Mouse (Mus musculus): ENCODE measurements at regions not wholly inside any gene's neighbourhood (a gene's known extent, or its start where the extent isn't known, plus 50 kb on each side); places are given as distances from the start of the nearest gene placed in this dataset.

DNA sequence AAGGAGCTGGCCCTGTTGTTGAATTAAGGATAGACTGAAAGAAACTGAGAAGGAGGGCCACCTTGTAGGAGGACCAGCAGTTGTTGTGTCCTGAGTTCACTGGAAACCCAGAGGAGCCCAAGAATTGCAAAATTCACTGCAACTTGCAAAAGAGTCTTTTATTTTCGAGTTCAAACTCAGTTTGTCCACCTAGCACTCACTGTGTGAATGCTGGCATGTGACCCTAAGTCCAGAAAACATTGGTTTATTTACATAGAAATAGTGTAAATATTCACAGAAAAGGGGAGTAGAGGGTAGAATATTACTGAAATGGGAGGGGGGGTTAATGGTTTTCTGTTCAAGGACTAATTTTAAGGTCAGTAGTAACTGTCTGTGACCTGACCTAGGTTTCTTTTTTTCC, 394.7 kb downstream of the 4933405O20Rik start:
- DNase-seq (ENCODE audit: low spot score) = no peak
- no peaks in the 10 kb centered on the region for H3K36me3 ChIP-seq (replicated peaks; ENCODE audit: control insufficient read depth, insufficient read depth)
- no peaks in the 10 kb centered on the region for H3K27me3 ChIP-seq (ENCODE audit: control insufficient read depth, insufficient read depth, low read length)
- H3K4me3 ChIP-seq (replicated peaks; ENCODE audit: low read length) = no peak overlapping the region
- WGBS = 69% methylated on average over 1 of the region's 1 CpGs
- H3K27ac ChIP-seq = no peak overlapping the region
- no peaks in the 10 kb centered on the region for H3K9me3 ChIP-seq (ENCODE audit: control insufficient read depth, low read length)
- H3K4me1 ChIP-seq (replicated peaks; ENCODE audit: control insufficient read depth, insufficient read depth, low read length) = no peaks in the 10 kb centered on the region
- no peak for ATAC-seq (ENCODE audit: low FRiP score)
- no peak overlapping the region for H3K9ac ChIP-seq
- H3K4me2 ChIP-seq (replicated peaks) = no peak overlapping the region

DNA sequence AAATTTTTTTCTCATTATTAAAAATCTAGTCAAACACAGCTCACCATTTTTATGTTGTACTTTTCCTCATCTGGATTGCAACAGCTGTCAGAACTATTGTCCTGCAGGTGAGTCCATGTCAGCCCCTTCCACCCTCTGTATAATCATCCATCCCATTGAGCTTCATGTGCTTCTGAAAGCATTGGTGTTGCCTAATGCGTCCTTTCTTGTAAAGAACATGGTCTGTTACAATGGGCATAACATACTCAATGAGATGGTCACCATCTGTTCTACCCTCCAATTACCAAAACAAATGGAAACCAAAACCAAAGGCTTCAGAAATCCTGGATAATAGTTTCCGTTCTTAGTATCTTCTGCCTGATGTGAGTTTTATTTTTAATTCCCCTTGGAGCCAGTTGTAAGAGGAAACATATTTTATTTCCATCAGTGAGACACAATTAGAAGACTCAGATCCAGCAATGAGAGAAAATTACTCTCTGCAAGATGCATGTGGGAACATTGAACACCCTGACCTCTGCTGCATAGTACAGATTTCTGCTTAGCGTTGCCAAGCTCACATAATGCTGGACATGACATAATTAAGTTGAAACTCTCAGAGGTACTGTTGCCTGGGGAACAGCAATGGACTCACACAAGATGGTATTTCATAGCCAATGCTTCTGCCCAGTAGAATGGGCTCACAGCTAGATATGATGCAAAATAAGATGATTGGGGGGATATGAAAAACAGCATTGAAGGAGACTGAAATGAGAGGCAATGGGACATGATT, 443.1 kb downstream of the 4933405O20Rik start:
- H3K27me3 ChIP-seq (ENCODE audit: control insufficient read depth, insufficient read depth, low read length) = no peaks in the 10 kb centered on the region
- ATAC-seq (ENCODE audit: low FRiP score) (no peak), DNase-seq (ENCODE audit: low spot score) (no peak)
- H3K9me3 ChIP-seq (ENCODE audit: control insufficient read depth, low read length) = no peaks in the 10 kb centered on the region
- WGBS = 41% methylated on average over 3 of the region's 3 CpGs
- no peak overlapping the region for H3K4me2 ChIP-seq (replicated peaks)
- no peaks in the 10 kb centered on the region for H3K4me1 ChIP-seq (replicated peaks; ENCODE audit: control insufficient read depth, insufficient read depth, low read length)
- no peak overlapping the region for H3K9ac ChIP-seq
- H3K4me3 ChIP-seq (replicated peaks; ENCODE audit: low read length) = no peak overlapping the region
- no peaks in the 10 kb centered on the region for H3K36me3 ChIP-seq (replicated peaks; ENCODE audit: control insufficient read depth, insufficient read depth)
- H3K27ac ChIP-seq = no peak overlapping the region

DNA sequence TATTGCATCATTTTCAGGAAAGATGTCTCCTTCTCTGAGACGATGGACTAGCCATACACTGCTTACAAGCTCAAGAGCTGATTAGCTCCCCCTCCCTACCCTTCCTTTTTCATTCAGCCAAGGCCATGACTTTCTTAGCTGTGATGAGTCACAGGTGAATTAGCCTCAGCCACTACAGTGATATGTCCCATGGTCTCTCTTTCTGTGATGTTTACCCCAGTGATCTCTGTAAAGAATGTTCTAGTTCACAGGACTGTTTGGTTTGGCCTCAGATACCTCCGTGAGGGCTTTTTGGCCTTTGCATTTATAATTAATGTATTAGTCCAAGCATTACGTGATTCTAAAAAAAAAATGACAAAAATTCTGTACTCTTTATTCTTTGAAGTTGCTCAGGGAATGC, 452.5 kb downstream of the 4933405O20Rik start:
- Histone ChIP-seq H3K9ac (no peak overlapping the region), H3K36me3 (replicated peaks; ENCODE audit: control insufficient read depth, insufficient read depth) (no peaks in the 10 kb centered on the region), H3K27ac (no peak overlapping the region), H3K4me1 (replicated peaks; ENCODE audit: control insufficient read depth, insufficient read depth, low read length) (no peaks in the 10 kb centered on the region), H3K4me2 (replicated peaks) (no peak overlapping the region), H3K9me3 (ENCODE audit: control insufficient read depth, low read length) (no peaks in the 10 kb centered on the region), H3K4me3 (replicated peaks; ENCODE audit: low read length) (no peak overlapping the region), H3K27me3 (ENCODE audit: control insufficient read depth, insufficient read depth, low read length) (no peaks in the 10 kb centered on the region)
- no peak for DNase-seq (ENCODE audit: low spot score)
- no peak for ATAC-seq (ENCODE audit: low FRiP score)
- 83% methylated on average over 3 of the region's 3 CpGs for WGBS

DNA sequence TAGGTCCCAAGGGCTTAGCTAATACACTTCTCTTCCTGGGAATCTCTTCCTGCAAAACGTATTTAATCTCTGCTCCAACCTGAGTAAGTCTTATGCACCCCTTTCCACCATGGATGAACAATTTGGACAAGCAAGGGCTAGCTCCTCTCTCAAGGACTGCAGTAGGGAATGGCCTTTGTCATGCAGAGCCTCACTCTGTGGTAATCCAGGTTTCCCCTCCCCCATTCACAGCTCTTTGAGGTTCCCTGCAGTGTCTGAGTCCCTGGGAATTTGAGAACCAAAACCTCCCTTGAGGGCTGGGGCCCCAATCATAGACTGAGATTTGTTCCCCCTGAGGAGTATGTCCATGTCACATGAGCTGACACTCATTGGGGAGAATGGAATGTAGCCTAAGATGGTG, 442.5 kb upstream of the Ano5 start:
- no peak overlapping the region for H3K27ac ChIP-seq
- ATAC-seq (ENCODE audit: low FRiP score) = no peak
- no peak overlapping the region for H3K9ac ChIP-seq
- H3K4me2 ChIP-seq (replicated peaks) = no peak overlapping the region
- no peaks in the 10 kb centered on the region for H3K4me1 ChIP-seq (replicated peaks; ENCODE audit: control insufficient read depth, insufficient read depth, low read length)
- peak; percentile 2 for DNase-seq (ENCODE audit: low spot score)
- H3K4me3 ChIP-seq (replicated peaks; ENCODE audit: low read length) = no peak overlapping the region
- no peaks in the 10 kb centered on the region for H3K27me3 ChIP-seq (ENCODE audit: control insufficient read depth, insufficient read depth, low read length)
- WGBS = 15% methylated on average over 1 of the region's 1 CpGs
- H3K36me3 ChIP-seq (replicated peaks; ENCODE audit: control insufficient read depth, insufficient read depth) = no peaks in the 10 kb centered on the region
- no peaks in the 10 kb centered on the region for H3K9me3 ChIP-seq (ENCODE audit: control insufficient read depth, low read length)

DNA sequence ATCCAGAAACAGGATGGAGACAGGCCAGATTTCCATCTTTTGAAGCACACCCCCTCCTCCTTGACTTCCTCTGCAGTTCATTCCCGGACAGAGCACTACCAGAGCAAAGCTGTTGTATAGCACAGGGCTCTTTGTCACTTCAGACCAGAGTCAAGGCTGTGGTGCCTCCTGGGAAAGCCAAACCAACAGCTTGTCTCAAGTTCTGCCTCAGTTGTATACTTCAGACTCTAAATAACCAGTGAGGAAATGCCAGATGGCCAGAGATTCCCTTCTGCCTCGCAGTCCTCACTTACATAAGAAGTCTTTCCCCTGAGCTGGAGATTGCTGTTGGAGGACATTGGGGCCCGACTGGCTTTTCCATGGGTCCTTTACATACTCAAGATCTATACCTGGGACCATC, 417.1 kb upstream of the Ano5 start:
- Histone ChIP-seq H3K27me3 (ENCODE audit: control insufficient read depth, insufficient read depth, low read length) (no peaks in the 10 kb centered on the region), H3K9me3 (ENCODE audit: control insufficient read depth, low read length) (no peaks in the 10 kb centered on the region), H3K4me1 (replicated peaks; ENCODE audit: control insufficient read depth, insufficient read depth, low read length) (no peaks in the 10 kb centered on the region), H3K27ac (no peak overlapping the region), H3K36me3 (replicated peaks; ENCODE audit: control insufficient read depth, insufficient read depth) (no peaks in the 10 kb centered on the region), H3K9ac (no peak overlapping the region), H3K4me3 (replicated peaks; ENCODE audit: low read length) (no peak overlapping the region), H3K4me2 (replicated peaks) (no peak overlapping the region)
- DNase-seq (ENCODE audit: low spot score) = no peak
- ATAC-seq (ENCODE audit: low FRiP score) = no peak
- WGBS = 78% methylated on average over 3 of the region's 3 CpGs

DNA sequence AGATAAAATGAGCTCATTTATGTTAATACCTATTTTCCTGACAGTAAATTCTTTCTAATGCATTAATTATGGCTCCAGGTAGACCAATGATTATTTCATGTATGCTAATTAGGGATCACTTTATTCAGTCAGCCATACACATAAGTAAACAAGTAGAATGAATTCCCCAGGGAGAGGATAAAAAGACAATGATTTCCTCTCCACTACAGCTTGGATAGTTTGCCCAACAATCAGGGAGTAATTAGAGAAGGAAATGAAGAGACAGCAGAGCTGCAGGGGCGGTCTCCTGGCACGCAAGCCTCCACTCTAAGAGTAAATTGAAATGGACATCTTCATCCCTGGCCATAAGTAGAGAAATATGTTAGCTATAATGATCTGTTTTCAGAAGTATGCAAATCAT, 409.7 kb upstream of the Ano5 start:
- no peaks in the 10 kb centered on the region for H3K27me3 ChIP-seq (ENCODE audit: control insufficient read depth, insufficient read depth, low read length)
- H3K4me3 ChIP-seq (replicated peaks; ENCODE audit: low read length) = no peak overlapping the region
- no peaks in the 10 kb centered on the region for H3K9me3 ChIP-seq (ENCODE audit: control insufficient read depth, low read length)
- no peak overlapping the region for H3K4me2 ChIP-seq (replicated peaks)
- WGBS = 61% methylated on average over 2 of the region's 2 CpGs
- no peak overlapping the region for H3K9ac ChIP-seq
- ATAC-seq (ENCODE audit: low FRiP score) = no peak
- no peaks in the 10 kb centered on the region for H3K36me3 ChIP-seq (replicated peaks; ENCODE audit: control insufficient read depth, insufficient read depth)
- DNase-seq (ENCODE audit: low spot score) = no peak
- no peaks in the 10 kb centered on the region for H3K4me1 ChIP-seq (replicated peaks; ENCODE audit: control insufficient read depth, insufficient read depth, low read length)
- H3K27ac ChIP-seq = no peak overlapping the region

DNA sequence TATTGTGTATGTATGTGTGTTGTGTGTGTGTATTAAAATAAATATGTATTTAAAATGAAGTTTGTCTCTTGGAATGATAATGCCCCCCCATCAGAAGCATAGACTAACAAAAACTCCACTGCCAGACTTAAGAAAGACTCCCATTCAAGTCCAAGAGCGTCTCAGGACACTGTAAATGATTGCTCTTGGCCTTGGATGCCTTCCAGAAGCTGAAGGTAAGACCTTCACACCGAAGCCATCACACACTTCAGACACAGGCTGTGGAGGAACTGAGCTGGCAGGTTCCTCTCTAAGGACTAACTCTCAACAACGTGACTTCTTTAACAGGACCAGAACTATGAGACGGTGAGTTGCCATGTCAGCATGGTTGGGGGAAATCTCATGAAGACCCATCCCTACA, 370.0 kb upstream of the Ano5 start:
- H3K9ac ChIP-seq = no peak overlapping the region
- ATAC-seq (ENCODE audit: low FRiP score) (no peak), DNase-seq (ENCODE audit: low spot score) (no peak)
- 90% methylated on average over 4 of the region's 4 CpGs for WGBS
- no peak overlapping the region for H3K27ac ChIP-seq
- H3K4me3 ChIP-seq (replicated peaks; ENCODE audit: low read length) = no peak overlapping the region
- no peaks in the 10 kb centered on the region for H3K36me3 ChIP-seq (replicated peaks; ENCODE audit: control insufficient read depth, insufficient read depth)
- no peaks in the 10 kb centered on the region for H3K27me3 ChIP-seq (ENCODE audit: control insufficient read depth, insufficient read depth, low read length)
- no peaks in the 10 kb centered on the region for H3K9me3 ChIP-seq (ENCODE audit: control insufficient read depth, low read length)
- no peak overlapping the region for H3K4me2 ChIP-seq (replicated peaks)
- no peaks in the 10 kb centered on the region for H3K4me1 ChIP-seq (replicated peaks; ENCODE audit: control insufficient read depth, insufficient read depth, low read length)

DNA sequence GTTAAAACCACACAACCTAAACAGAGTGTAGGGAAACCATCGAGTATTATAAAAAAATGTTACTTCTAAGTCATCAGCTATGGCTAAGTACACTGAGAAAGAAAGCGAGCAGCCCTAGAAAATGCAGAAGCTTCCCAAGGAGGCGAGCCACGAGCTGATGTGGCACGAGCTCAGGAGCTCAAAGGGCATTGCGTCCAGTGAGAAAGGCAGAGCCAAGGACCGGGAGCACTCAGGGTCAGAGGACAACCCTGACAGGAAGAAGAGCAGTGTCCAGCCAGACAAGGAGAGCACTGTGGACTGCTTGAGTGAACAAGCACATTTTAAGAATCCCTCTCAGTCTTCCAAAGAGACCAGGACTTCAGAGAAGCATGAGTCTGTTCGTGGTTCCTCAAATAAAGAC, 335.6 kb upstream of the Ano5 start:
- no peaks in the 10 kb centered on the region for H3K4me1 ChIP-seq (replicated peaks; ENCODE audit: control insufficient read depth, insufficient read depth, low read length)
- H3K27me3 ChIP-seq (ENCODE audit: control insufficient read depth, insufficient read depth, low read length) = no peaks in the 10 kb centered on the region
- H3K9ac ChIP-seq = no peak overlapping the region
- no peaks in the 10 kb centered on the region for H3K9me3 ChIP-seq (ENCODE audit: control insufficient read depth, low read length)
- 73% methylated on average over 8 of the region's 8 CpGs for WGBS
- no peak overlapping the region for H3K4me2 ChIP-seq (replicated peaks)
- no peak overlapping the region for H3K4me3 ChIP-seq (replicated peaks; ENCODE audit: low read length)
- no peak for DNase-seq (ENCODE audit: low spot score)
- no peaks in the 10 kb centered on the region for H3K36me3 ChIP-seq (replicated peaks; ENCODE audit: control insufficient read depth, insufficient read depth)
- no peak for ATAC-seq (ENCODE audit: low FRiP score)
- H3K27ac ChIP-seq = no peak overlapping the region

DNA sequence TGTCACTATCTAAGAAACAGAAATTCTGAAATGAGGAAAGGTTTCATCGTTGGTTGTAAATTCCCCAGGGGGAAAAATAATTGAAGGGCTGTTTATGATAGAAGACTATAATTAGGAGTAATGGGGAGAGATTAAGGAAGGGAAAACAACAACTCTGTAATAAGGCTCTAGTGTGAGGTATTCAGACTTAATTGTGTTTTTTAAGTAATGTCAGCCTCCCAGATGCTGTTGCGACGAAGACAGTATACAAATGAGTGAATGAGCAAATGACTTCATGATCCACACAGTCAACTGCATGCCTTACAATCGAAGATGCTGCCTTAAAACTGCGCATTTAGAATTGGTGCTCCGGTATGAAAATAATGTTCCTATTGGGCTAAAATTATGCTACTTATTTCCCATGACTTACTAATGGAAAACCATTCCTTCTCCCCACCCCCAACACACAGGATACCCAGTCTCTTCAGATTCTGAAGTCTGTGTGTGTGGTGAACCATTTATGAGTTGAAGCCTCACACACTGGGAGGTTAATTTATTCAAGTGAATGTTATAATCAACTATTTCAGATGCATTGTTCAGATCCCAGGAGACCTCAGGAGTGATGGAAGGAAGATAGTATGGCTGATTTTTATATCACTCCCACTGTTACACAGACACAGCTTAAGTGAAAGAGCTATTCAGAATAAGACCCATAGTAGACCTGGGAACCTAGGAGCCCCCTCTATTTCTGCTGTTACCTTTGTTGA, 295.2 kb upstream of the Ano5 start:
- H3K9me3 ChIP-seq (ENCODE audit: control insufficient read depth, low read length) = no peaks in the 10 kb centered on the region
- DNase-seq (ENCODE audit: low spot score) (no peak), ATAC-seq (ENCODE audit: low FRiP score) (peak; percentile 52; the same call in 1 of the 2 replicates)
- H3K9ac ChIP-seq = no peak overlapping the region
- H3K4me1 ChIP-seq (replicated peaks; ENCODE audit: control insufficient read depth, insufficient read depth, low read length) = 0 out of 2 replicates have a peak, but pooled peaks cover 4% of the 10 kb centered on the region
- no peak overlapping the region for H3K4me2 ChIP-seq (replicated peaks)
- H3K4me3 ChIP-seq (replicated peaks; ENCODE audit: low read length) = no peak overlapping the region
- no peaks in the 10 kb centered on the region for H3K27me3 ChIP-seq (ENCODE audit: control insufficient read depth, insufficient read depth, low read length)
- WGBS = 56% methylated on average over 6 of the region's 6 CpGs
- no peak overlapping the region for H3K27ac ChIP-seq
- H3K36me3 ChIP-seq (replicated peaks; ENCODE audit: control insufficient read depth, insufficient read depth) = no peaks in the 10 kb centered on the region

All from hindbrain, embryonic 14.5 days (tissue).